Mouse (Mus musculus): ENCODE results near the gene Uchl4.
A peak's percentile ranks its signal among the peaks of the same experiment; 100 is the strongest.
"Not testable (repeated sequence)": the region's sequence is repeated elsewhere in the genome, so short reads cannot be mapped to it uniquely, and the experiment has no call there.

Uchl4 gene

DNA sequence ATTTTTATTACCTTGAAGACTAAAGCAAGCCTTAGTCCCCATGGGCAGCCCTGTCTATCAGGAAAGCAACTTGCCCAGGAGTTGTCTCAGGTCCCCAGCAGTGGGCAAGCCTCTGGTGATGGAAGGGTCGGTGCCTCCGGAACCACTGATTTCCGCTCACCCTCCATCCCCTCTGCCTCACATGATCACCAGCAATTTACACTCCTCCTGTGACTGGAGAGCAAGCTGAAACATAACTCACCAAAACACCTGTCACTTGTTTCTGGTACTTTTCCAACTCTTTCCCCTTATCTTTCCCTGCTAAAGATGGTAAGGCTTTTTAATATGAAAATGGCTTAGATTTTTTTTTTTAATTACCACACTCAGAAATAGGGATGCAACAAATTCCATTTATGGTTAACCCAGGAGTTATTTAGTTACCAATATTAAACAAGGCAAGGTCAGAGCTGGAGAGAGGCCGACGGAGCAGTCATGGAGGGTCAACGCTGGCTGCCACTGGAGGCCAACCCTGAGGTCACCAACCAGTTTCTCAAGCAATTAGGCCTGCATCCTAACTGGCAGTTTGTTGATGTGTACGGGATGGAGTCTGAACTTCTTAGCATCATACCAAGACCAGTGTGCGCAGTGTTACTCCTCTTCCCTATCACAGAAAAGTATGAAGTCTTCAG lies at the start of gene Uchl4:
TSS of gene Uchl4 (plus strand) at position 434 of the 668 bp plus-strand sequence.
- no peak for DNase-seq

DNA sequence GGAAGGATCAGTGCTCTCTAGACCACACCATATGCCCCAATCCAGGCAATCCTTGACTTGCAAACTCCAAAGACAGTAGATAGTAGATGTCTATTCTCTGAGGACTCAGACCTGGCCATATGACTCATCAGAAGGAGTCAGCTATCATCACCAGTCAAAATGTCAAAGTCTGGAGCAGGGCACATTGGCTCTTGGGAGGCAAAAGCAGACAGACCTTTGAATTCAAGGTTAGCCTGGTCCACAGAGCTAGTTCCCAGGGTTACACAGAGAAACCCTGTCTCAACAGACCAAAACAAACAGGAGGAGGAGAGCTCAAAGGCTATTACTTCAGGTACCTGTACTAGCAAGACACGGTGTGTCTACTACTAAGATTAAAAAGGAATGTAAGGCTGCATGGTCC lies 41.1 kb upstream of the Uchl4 start:
- DNase-seq, result no peak

DNA sequence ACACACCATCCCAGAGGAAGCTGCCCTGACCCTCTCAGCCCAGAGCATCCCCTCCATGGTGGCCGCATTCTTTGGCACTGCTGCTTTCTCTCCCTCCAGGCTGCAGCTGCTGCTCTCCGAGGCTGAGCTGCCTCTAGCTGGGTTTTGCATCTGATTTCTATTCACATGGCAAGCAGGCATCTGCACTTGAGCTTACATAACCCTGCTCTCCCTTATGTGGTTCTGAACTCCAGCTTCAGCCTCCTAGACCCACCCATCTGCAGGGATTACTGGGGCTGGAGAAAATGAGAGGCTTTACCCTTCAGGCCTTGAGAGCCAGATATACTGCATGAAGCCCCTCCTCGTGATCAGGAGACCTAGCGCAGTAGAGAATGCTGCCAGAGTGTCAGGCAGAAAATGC lies 39.4 kb upstream of the Uchl4 start:
- DNase-seq, result no peak

DNA sequence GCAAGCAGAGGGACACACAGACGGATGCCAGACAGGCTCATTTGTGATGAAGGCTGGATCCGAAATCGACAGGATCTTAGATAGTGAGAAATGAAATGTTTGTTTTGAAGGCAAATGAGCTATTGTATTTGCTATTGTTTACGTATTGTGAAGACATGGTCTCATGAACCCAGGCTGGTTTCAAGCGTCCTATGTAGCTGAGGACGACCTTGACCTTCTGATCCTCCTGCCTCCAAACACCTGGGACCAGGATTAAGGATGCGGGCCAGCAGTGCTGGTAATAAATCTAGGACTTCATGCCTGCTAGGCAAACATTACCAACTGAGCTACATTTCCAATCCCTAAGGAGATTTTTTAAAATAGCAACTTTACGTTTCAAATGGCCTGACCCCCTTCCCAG lies 37.5 kb upstream of the Uchl4 start:
- no peak for DNase-seq

DNA sequence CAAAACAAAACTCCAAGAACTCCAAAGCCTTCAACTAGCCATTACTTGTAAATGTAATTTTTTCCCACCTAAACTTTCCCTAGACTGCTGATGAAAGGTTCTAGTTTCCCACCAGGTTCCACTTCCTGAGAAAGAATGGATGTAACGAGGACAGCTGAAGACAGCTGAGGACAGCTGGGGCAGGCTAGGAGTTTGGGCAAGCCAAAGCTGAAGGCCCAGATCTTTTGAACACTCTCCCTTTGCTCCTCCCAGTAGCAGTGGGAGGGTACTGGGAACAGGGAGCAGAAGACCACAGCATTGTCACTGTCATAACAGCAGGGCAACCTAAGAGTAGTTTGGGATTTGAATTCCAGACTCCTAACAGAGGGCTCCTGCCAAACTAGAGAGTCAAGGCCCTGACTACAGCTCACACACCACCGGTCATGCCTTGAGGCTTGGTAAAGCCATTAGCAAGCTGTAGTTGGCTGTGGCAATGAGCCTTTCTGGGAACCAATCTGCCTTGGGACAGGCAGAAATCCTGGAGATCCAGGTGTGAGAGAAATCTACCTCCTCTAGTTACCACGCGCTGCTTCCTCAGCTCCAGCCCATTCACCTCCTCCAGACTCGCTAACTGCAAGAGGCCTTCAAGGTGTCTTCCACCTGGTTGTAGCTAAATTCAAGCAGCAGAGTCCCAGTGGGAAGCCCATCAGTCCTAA lies 36.8 kb upstream of the Uchl4 start:
- no peak for DNase-seq

DNA sequence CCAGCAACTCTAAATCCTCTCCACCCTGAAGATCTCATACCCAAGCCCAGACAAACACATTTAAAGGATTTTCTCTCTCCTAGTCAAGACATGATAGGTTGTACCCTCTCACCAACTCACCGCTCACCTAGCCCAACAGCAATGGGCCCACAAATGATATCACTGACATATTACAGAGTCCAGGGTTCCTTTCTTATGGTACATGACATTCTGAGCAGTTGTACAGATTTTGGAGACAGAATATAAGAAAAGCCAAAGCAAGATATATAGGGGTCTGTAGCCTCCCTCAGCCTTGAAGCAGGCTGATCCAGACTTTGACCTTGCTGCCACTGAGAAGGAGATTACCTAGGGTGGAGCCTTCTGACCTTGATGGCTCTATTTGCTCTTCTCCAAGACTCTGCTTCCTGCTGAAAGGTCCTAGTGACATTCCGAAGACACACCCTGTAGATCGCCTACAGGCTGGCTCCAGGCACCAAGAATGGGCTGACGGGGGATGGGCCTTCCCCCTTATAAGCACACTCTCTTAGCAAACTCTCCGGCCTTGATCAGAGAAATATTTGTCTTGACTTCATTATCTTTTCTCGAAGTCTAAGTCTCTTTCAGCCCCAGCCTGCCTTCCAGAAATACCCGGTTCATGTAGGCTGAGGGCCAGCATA lies 36.1 kb upstream of the Uchl4 start:
- DNase-seq, result not testable (repeated sequence)

DNA sequence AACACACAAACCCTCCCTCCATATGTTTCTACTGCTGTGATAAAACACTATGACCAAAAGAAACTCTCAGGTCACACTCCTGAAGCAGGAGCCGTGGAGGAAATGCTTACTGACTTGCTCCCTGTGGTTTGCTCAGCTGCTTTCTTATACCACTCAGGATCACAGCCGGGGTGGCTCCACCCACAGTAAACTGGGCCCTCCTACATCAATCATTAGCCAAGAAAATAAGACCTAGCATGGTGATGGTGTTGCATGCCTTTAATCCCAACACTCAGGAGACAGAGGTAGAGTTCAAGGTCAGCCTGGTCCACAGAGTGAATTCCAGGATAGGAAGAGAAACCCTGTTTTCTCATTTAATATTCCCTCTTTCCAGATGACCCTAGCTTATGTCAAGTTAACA lies 35.1 kb upstream of the Uchl4 start:
- no peak for DNase-seq

DNA sequence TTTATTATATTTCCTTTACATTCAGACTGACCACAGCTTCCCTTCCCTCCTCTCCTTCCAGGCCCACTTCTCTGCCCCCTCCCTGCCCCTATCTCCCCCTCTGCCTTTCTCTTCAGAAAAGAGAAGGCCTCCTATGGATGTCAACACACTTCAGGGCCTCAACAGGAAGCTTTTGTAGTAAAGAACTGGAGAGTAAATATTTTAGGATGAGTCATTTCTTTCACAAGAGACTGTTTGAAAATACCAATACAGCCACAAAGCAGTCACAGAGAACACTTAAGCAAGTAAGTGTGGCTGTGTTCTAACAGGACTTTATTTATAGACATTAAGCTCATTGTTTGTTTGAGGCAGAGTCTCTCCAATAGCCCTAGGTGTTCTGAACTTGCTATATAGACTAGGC lies 32.7 kb upstream of the Uchl4 start:
- DNase-seq, result no peak

DNA sequence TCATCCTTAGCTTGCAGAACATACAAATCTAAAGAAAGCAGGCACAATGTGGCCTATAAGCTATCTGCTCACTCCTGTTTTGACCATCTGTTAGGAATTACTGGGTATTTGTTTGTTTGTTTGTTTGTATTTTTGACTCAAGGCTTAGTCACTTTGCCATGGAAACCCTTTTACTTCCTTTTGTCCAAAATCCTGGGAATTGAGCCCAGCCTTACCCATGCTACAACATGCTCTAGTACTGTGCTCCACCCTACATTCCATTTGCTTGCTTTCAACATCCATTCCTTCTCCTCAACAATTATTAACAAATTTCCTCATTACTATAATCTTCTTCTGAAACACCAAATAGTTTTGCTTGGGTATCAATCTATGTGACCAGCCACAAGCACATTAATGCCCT lies 32.1 kb upstream of the Uchl4 start:
- no peak for DNase-seq

DNA sequence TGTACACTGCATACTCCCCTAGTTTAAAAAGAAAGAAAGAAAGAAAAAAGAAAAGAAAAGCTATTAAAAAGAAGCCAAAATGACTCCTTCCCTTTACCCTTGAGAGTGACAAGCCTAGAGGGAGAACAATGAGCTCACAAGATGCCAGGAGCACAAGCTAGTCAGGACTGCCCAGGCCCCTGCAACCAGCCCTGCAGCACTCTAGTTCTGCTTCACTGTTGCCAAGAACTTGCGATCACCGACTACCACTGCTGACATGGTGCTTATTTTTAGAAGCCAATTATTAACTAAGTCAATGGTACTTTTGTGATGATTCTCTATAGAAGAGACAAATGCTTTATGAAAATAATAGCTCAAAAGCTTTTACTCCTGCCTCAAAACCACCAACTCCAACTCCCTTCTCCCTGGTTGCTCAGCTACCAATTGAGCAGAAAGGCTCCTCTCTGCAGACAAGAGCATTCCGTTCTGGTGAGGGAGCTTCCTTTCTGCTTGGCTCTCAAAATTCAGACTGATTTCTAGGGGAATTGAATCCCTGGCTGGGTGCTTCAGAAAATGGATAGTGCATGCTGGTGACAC lies 27.4 kb upstream of the Uchl4 start:
- no peak for DNase-seq

DNA sequence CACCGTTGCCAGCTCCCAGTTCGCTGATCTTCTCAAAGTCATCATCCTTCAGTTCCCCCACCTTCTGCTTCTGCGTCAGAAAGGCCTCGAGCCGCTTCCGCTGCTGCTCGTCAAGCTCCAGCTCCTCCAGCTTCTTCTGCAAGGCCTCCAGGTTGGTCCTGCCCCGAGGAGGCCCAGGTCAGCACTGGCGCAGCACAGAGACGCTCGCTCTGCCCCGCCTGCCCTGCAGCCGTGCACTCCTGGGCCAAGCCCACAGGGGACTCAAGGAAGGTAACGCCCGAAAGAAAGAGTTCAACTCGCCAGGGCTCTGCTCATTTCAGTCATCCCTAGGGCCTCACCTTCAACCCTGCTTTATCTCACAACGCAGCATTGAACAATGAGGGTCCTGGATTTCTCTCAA lies 20.5 kb upstream of the Uchl4 start:
- DNase-seq, result no peak

DNA sequence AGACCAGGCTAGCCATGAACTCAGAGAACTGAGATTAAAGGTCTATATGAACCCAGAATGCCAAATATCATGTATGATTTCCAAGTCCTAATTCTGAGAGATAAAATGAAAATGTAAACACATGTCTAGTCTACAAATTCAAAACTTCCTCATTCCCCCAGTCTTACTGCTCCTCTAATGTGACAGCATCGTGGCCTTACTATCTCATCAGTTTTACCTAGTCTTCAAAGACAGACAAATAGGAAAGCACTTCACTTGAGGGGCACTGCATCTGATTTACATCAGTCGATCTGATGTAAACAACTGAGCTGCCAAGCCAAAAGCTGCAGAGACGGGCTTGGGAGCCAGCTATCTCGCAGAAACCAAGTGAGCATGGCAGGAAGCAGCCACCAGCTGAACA lies 18.9 kb upstream of the Uchl4 start:
- no peak for DNase-seq

DNA sequence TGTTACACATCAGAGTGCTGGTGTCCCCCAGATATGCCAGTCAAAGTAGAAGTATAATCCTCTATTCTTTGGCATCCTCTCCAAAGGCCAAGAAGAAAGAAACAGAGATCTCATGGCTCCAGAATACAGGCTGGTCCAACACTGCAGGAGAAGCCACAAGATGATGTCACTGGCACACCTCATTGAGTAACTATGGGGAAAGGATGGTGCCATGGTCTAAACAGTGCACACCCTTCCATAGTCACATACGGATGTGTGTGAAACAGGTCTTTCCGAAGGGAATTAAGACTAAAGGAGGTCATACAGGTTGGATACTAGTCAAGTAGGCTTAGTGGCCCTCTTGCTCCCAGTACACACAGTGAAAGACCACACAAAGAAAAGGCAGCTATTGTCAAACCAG lies 18.4 kb upstream of the Uchl4 start:
- DNase-seq, result no peak

DNA sequence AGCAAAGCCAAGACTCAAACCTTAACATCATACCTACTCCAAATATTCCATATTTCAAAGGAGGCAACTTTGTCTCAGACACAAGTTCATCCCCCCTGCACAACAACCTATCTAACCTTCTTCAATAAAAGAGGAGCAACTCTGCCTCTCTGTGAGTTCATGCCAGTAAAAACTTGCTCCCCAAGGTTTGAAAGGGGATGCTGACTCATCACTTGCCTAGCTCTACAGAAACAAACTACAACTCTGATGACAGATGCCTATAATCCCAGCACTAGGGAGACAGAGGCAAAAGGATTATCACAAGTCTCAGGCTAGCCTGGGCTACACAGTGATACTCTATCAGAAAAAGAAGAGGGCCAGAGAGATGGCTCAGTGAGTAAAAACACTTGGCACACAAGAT lies 17.1 kb upstream of the Uchl4 start:
- DNase-seq, result no peak

DNA sequence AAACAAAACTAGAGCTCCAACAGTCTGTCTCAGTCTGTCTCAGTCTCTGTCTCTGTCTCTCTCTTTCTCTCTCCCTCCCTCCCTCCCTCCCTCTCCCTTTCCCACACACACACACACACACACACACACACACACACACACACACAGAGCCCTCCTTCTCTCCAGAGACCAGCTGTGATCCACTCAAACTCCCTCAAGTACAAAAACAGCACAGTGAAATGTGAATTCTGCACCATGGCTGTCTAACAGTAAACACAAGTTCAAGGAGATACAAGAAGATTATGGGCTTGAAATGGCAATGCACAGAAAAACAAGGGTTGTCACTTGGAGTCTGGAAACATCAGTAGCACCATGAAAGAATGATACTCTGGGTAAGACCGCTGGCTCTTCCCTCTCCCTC lies 15.7 kb upstream of the Uchl4 start:
- DNase-seq, result no peak

DNA sequence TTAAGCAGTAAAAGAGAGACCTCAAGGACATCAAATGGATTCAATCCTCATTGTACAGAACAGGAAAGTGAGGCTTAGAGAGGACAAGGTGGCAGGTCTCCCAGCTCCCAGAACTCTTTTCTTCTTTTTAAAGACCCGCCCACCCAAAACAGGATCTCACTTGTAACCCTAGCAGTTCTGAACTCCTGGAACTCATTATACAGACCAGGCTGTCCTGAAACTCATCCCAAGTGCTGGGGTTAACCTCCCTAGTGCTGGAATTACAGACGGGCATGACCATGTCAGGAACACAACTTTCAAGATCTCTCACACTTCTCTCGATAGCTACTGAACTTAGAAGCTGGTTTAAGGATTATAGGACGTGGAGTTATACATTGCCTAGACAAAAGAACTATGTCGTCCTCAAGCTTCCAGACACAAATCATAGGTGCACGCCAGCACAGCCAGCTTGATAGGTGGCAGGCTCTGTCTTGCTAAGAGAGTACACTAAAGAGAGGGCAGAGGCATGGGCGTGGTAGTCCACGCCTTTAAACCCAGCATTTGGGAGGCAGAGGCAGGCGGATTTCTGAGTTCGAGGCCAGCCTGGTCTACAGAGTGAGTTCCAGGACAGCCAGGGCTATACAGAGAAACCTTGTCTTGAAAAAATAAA lies 15.1 kb upstream of the Uchl4 start:
- DNase-seq, result no peak

DNA sequence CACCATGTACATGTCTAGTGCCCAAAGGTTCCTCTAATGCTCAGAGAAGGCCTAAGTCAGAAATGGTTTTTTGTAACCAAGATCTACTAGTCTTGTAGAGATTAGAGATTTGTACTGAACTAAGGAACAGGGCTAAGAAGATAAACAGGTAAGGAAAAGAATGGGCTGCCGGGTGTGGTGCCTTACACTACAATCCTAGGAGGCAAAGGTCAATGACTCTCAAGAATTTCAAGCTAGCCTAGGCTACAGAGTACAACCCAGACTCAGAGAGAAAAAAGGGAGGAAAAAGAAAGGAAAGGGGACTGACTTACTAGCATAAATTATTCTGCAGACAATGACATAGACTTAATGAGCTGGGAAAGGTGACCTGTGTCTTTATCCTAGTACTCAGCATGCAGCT lies 14.4 kb upstream of the Uchl4 start:
- DNase-seq, result no peak

DNA sequence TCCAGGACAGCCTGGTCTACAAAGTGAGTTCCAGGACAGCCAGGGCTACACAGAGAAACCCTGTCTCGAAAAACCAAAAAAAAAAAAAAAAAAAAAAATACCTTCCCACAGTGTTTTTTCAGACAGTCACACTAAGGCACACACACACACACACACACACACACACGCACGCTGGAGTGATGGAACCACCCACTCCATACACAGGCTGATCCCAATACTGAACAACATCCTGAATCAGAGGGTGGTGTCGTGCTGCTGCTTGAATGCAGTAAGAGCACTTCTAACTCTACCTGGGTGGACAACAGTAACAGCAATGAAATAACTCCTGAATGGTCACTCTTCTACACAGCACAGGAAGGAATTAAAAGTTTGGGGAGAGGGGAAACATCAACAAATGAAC lies 13.5 kb upstream of the Uchl4 start:
- no peak for DNase-seq

DNA sequence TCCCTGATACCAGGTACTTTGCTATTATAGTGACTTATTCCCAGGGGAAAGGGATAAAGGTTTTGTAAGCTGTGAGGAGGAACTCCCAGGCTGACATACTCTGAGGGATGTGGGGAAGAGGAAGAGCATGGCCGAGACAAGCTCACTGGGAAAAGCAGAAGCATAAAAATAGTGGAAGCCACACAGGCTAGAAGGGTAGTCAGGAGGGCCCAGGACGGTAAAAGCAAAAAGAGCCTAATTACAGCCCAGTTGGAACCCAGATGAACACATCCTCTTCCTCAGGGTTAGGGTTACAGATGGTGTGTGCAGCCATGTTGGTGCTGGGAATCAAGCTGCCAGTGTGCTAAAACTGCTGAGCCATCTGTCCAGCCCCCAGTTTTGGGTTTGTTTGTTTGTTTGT lies 12.9 kb upstream of the Uchl4 start:
- DNase-seq, result no peak

DNA sequence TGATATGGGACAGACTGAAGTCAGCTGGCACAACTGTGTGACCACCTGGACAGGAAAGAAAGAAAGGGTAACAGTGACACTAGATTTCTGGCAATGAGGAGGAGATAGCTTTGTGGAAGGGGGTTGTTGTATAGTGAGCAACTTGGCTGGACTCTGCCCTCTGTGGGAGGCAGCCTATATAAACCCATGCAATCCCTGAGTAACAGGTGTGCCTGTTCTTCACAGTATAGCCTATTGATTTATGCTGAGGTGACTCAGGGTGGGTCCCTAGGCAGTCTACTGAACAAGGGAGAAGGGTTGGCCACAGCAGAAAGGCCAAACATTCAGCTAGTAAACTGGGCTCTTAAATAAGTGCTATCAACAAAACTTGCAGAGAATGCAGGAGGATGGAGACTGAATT lies 9.2 kb upstream of the Uchl4 start:
- DNase-seq, result no peak

DNA sequence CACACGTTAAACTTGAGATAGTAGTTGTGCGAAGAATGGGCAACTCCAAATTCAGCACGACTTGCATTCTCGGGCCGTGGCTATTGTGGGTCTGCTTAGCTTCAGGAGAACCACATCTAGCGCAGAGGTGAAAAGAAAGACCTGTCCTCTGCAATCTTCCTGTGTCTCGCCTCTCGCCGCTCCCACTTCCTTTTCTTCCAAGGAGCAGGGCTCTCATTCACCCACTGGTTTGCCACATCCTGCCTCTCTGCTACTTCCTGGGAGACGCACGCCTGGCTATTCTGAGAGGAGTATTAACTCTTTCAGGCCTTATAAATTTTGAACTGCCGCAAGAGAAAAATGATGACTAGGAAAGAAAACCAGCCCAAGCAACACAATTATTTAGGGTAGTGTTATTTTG lies 7.3 kb upstream of the Uchl4 start:
- DNase-seq, result peak; percentile 7 to 21

DNA sequence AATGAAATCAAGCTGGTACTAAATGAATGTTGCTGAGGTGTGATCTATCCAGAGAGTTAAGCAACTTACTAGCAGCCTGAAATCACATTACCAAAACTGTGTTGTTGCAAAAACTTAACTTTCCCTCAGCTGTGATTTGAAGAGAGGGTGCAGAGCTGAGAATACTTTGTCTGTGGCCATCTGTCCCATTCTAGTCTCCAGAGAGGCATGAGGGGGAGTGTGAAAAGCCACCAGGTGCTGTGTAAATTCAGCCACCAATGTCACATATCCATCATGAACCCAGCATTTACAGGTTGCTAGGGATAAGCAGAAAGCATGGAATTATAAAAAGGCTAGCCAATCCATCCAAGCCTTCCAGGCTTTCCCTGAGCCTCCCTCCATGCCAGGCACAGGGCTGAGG lies 6.0 kb upstream of the Uchl4 start:
- no peak for DNase-seq

DNA sequence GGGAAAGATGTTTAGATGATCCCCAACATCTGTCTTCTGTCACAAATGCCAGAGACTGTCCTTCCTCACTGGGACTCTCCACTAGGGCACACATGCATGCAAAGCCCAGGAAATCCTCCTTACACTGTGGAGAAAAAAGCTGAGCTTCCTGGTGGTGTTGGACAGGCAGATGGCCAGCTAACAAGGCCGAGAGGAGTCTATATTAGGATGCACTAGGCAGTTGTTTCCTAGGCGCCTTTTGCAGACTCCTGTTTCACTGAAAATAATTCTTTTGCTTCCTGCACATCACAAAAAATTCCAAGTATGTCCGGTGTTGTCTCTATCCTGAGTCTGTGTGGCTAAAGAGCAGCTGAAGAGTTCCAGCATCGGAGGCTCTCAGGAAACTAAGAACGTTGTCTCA lies 3.8 kb upstream of the Uchl4 start:
- DNase-seq, result no peak

DNA sequence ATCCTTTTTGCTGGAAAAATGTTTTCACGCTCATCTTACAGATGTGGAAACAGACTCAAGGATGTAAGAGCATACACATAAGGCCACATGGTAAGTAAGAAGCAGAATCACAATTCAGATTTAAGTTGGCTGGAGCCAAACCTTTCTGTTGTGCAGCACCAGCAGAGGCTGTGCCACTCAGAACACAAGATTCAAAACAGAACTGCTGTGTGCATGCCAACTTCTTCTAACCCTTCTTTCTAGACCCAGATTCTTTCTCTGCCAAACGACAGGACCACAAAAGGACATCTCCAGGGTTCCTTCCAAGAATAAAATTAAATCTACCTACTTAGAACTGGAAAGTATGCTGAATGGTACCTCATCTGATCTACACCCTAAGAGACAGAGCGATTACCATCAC lies 3.3 kb upstream of the Uchl4 start:
- DNase-seq, result no peak

All from thymus, adult 18-20 months (tissue).